Mouse (Mus musculus) limb, embryonic 12.5 days (tissue): Measurements from ENCODE around the gene Trim2. TPM values are rescaled to one million over a fixed set of nuclear protein-coding genes. Genes with fewer than 3 reads are reported as not detected.

ENCODE experiments used
- ATAC-seq: fragments of 200-750 bp; cut with Nextera tagmentation; 2 replicates; pipeline ENCODE4 v1.8.0; 2017; ENCODE audit warnings: low read depth, moderate TSS enrichment; ENCODE audit not compliant: insufficient number of reproducible peaks, insufficient read depth, low FRiP score, low TSS enrichment
- H3K27ac ChIP-seq: fragments of 300-500 bp; sonication (generic); 2 replicates; pipeline ENCODE4 v1.5.1; 2016; ENCODE audit warnings: mild to moderate bottlenecking, moderate library complexity
- H3K27me3 ChIP-seq: fragments of 300-500 bp; sonication (generic); 2 replicates; pipeline ENCODE4 v1.6.1; 2016; ENCODE audit warnings: mild to moderate bottlenecking, moderate library complexity
- H3K36me3 ChIP-seq: fragments of 300-500 bp; sonication (generic); 2 replicates; pipeline ENCODE4 v1.6.1; 2016; ENCODE audit warnings: mild to moderate bottlenecking, moderate library complexity
- H3K4me1 ChIP-seq: fragments of 300-500 bp; sonication (generic); replicated peaks from 2 replicates; pipeline ENCODE4 v1.6.1; 2016
- H3K4me2 ChIP-seq: fragments of 300-500 bp; sonication (generic); 2 replicates; pipeline ENCODE4 v1.6.1; 2016; ENCODE audit warnings: mild to moderate bottlenecking, moderate library complexity
- H3K4me3 ChIP-seq: fragments of 300-500 bp; sonication (generic); replicated peaks from 2 replicates; pipeline ENCODE4 v1.5.1; 2016; ENCODE audit warnings: mild to moderate bottlenecking
- H3K9ac ChIP-seq: fragments of 300-500 bp; sonication (generic); replicated peaks from 2 replicates; pipeline ENCODE4 v1.6.1; 2016; ENCODE audit warnings: mild to moderate bottlenecking, moderate library complexity
- H3K9me3 ChIP-seq: fragments of 300-500 bp; sonication (generic); 2 replicates; pipeline ENCODE4 v1.6.1; 2016; ENCODE audit warnings: mild to moderate bottlenecking, moderate library complexity
- WGBS: fragments of 180-500 bp; shearing (Covaris S2); methylation state at CpG from one replicate; pipeline ENCODE4 v1.1.7; 2016; 5-methylcytosine and 5-hydroxymethylcytosine counted together
- polyA plus RNA-seq: library from polyadenylated mRNA; unstranded; fragments of >200 nt; fragmentation: Nextera tagmentation; extraction: Ambion mirVana; gene quantifications from 2 replicates; pipeline ENCODE4 v1.2.1, GENCODE M21; 2016

Gene Trim2
- polyA plus RNA-seq, 1 experiment from 2014 or later: 18.5 TPM

DNA sequence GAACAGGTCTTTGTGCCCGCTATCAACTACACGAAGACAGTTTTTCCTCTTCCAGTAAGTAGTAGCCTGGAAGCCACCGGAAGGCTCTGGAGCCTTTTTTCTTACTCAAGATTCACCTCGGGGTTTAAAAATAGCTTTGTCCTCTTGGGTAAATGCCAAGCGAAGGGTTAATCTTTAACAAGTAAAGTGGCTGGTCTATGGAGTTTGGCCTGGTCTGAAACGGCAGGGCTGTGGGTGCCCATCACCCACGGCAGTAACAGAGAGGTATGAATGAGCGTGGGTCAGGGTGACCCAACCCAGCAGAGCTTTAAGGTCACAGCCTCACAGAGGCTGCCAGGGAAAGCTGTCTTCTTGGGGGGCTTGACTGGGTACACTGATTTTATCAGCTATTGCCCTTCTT, 23.2 kb downstream of the Trim2 start:
- WGBS: 75% methylated on average over 8 of the region's 8 CpGs

GRCm38 (mm10) chr3:84281936-84282371, 24.7 kb downstream of the Trim2 start:
- H3K36me3 ChIP-seq: no peaks in the 10 kb centered on the region
- H3K27me3 ChIP-seq: peaks cover 40% of the 10 kb centered on the region; the same call in 1 of the 2 replicates
- H3K4me1 ChIP-seq: peaks cover 26% of the 10 kb centered on the region
- no peak overlapping the region for H3K4me3 ChIP-seq
- WGBS: 20% methylated on average over 10 of the region's 10 CpGs
- H3K27ac ChIP-seq: no peak overlapping the region
- no peak for ATAC-seq
- H3K4me2 ChIP-seq: peak overlapping the region; percentile 24
- no peak overlapping the region for H3K9ac ChIP-seq
- H3K9me3 ChIP-seq: no peaks in the 10 kb centered on the region

More for the DNA sequence above, 23.2 kb downstream of the Trim2 start:
- Histone ChIP-seq H3K9me3 (no peaks in the 10 kb centered on the region), H3K27me3 (peaks cover 33% of the 10 kb centered on the region; the same call in 1 of the 2 replicates), H3K9ac (no peak overlapping the region), H3K4me3 (no peak overlapping the region), H3K4me2 (no peak overlapping the region), H3K36me3 (no peaks in the 10 kb centered on the region), H3K27ac (no peak overlapping the region), H3K4me1 (peaks cover 23% of the 10 kb centered on the region)
- ATAC-seq: no peak

GRCm38 (mm10) chr3:84278809-84279208, 27.9 kb downstream of the Trim2 start:
- H3K27me3 ChIP-seq: peaks cover 41% of the 10 kb centered on the region
- no peaks in the 10 kb centered on the region for H3K36me3 ChIP-seq
- H3K4me1 ChIP-seq: peaks cover 26% of the 10 kb centered on the region
- no peak overlapping the region for H3K4me2 ChIP-seq
- H3K4me3 ChIP-seq: no peak overlapping the region
- no peak overlapping the region for H3K9ac ChIP-seq
- H3K27ac ChIP-seq: no peak overlapping the region
- ATAC-seq: no peak
- WGBS: 70% methylated on average over 4 of the region's 4 CpGs
- peaks cover 6% of the 10 kb centered on the region; the same call in 1 of the 2 replicates for H3K9me3 ChIP-seq

GRCm38 (mm10) chr3:84275124-84275523, 31.6 kb downstream of the Trim2 start:
- peaks cover 22% of the 10 kb centered on the region for H3K4me1 ChIP-seq
- H3K9me3 ChIP-seq: peaks cover 6% of the 10 kb centered on the region; the same call in 1 of the 2 replicates
- no peak overlapping the region for H3K27ac ChIP-seq
- H3K4me3 ChIP-seq: no peak overlapping the region
- peaks cover 47% of the 10 kb centered on the region for H3K27me3 ChIP-seq
- no peak overlapping the region for H3K9ac ChIP-seq
- no peaks in the 10 kb centered on the region for H3K36me3 ChIP-seq
- no peak overlapping the region for H3K4me2 ChIP-seq
- WGBS: 93% methylated on average over 4 of the region's 4 CpGs
- no peak for ATAC-seq

DNA sequence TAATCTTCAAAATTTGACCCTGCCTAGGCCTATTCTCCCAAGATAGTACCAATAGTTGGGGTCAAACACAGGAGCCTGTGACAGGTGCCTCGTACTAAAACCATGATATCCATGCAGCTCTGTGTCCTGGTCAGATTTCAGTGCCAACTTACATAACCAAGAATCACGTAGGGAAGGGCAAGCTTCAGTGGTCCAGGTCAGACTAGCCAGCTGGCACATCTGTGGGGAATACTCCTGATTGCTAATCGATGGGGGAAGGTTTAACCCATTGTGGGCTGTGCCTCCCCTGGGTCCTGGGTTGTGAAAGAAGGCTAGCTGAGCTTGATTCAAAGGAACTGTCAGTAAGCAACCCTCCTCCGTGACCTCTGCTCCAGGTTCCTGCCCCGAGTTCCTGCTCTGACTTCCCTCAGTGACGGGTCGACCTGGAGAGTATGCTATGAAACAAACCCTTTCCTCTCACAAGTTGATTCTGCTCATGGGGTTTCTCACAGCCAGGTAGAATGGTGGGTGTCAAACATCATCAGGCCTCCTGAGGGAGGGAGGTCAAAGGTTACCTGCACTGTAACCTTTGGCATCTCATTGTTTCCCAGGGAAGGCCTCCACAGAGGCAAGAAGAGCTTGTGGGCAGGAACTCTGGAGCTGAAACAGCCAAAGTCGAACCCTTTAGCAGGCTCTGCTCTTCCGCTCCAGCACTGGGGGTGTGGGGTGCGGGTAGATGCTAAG, 34.2 kb downstream of the Trim2 start:
- Histone ChIP-seq H3K4me3 (no peak overlapping the region), H3K4me1 (peaks cover 27% of the 10 kb centered on the region), H3K36me3 (no peaks in the 10 kb centered on the region), H3K27me3 (peaks cover 65% of the 10 kb centered on the region), H3K9me3 (peaks cover 6% of the 10 kb centered on the region; the same call in 1 of the 2 replicates), H3K9ac (no peak overlapping the region), H3K27ac (no peak overlapping the region), H3K4me2 (no peak overlapping the region)
- WGBS: 89% methylated on average over 10 of the region's 10 CpGs
- ATAC-seq: no peak

GRCm38 (mm10) chr3:84271794-84272193, 34.9 kb downstream of the Trim2 start:
- WGBS: 89% methylated on average over 10 of the region's 10 CpGs

DNA sequence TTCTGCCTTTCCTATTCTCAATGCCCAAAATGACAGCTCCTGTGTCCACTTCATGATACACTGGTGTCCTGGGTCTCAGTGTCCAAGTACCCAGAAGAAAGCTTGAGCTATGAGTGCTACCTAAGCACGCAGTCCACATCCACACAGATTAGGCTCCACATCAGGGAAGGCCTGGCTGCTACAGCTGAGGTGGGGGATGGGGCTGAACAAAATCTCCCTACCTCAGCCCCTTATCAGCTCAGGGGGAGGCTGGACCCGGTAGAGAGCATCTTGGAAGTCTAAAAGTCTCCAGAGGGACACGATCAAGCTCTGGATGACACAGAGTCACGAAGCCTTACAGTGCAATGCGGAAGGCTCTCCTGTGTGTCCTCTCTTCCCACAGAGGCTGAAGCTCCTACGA, 35.6 kb downstream of the Trim2 start:
- Histone ChIP-seq H3K4me2 (peak overlapping the region; percentile 54; the same call in 1 of the 2 replicates), H3K36me3 (no peaks in the 10 kb centered on the region), H3K27ac (no peak overlapping the region), H3K4me3 (no peak overlapping the region), H3K4me1 (peaks cover 27% of the 10 kb centered on the region), H3K9me3 (peaks cover 6% of the 10 kb centered on the region; the same call in 1 of the 2 replicates), H3K27me3 (peaks cover 72% of the 10 kb centered on the region), H3K9ac (no peak overlapping the region)
- 63% methylated on average over 6 of the region's 6 CpGs for WGBS
- no peak for ATAC-seq

More at GRCm38 (mm10) chr3:84271794-84272193, 34.9 kb downstream of the Trim2 start:
- no peaks in the 10 kb centered on the region for H3K36me3 ChIP-seq
- H3K27me3 ChIP-seq: peaks cover 68% of the 10 kb centered on the region
- no peak overlapping the region for H3K27ac ChIP-seq
- H3K4me2 ChIP-seq: no peak overlapping the region
- H3K4me1 ChIP-seq: peaks cover 27% of the 10 kb centered on the region
- H3K4me3 ChIP-seq: no peak overlapping the region
- no peak for ATAC-seq
- H3K9ac ChIP-seq: no peak overlapping the region
- H3K9me3 ChIP-seq: peaks cover 6% of the 10 kb centered on the region; the same call in 1 of the 2 replicates

GRCm38 (mm10) chr3:84270624-84270995, 36.1 kb downstream of the Trim2 start:
- WGBS: 0% methylated on average over 3 of the region's 3 CpGs
- peak overlapping the region; percentile 59 for H3K27ac ChIP-seq
- ATAC-seq: peak; percentile 11; the same call in 1 of the 2 replicates

DNA sequence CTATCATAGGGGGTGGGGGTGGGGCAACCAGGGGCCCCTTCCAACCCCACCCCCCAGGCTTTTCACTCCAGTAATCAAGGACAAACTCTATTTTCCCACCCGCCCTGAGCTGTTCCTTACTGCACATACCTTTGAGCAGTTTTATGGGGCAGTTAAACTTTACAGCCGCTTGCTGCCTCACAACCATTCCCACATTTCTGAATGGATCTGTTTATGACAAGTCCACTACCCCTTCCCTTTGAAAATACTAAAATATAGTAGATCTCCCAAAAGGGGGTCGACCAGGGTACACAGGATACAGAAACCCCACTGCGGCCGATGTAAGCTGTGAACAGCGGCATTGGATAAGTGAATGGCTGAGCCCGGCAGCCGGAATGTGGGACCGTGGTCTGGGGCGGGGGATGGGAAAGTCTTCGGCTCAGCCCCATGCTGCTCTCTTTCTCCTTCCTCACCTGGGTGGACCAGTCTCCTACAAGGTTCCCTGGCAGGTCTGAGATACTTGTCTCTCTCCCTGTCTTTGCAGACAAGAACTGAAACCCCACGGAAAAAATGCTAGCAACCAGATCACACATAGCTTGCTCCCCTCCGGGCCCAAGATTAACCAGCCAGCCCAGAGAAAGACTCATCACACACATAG, 36.6 kb downstream of the Trim2 start:
- H3K9ac ChIP-seq: no peak overlapping the region
- 4% methylated on average over 13 of the region's 13 CpGs for WGBS
- peaks cover 27% of the 10 kb centered on the region for H3K4me1 ChIP-seq

More at GRCm38 (mm10) chr3:84270624-84270995, 36.1 kb downstream of the Trim2 start:
- H3K4me3 ChIP-seq: peak overlapping the region; percentile 15; the same call in 1 of the 2 replicates
- H3K4me1 ChIP-seq: peaks cover 27% of the 10 kb centered on the region
- H3K9me3 ChIP-seq: peaks cover 6% of the 10 kb centered on the region; the same call in 1 of the 2 replicates
- H3K4me2 ChIP-seq: peak overlapping the region; percentile 54
- H3K27me3 ChIP-seq: peaks cover 76% of the 10 kb centered on the region
- H3K9ac ChIP-seq: no peak overlapping the region
- H3K36me3 ChIP-seq: no peaks in the 10 kb centered on the region

DNA sequence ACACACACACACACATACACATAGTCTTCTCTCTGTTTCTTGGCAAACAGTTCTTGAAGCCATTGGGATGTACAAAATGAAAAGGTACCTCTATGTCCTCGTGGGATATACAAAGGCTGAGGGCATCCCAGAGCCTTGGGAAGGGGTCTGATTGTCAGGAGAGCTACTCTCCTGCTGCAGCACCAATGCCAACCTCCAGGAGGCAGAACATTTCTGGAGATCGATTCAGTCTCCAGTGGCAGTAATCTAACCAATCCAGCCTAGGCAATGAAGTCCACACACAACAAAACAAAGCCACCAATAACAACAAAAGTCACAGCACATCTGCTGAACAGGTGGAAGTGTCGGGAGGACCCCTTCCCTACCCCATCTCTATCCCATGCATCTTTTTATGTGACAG, 38.2 kb downstream of the Trim2 start:
- Histone ChIP-seq H3K9me3 (no peaks in the 10 kb centered on the region), H3K4me3 (no peak overlapping the region), H3K36me3 (no peaks in the 10 kb centered on the region), H3K27ac (no peak overlapping the region), H3K9ac (no peak overlapping the region), H3K27me3 (peaks cover 83% of the 10 kb centered on the region), H3K4me2 (no peak overlapping the region), H3K4me1 (peaks cover 27% of the 10 kb centered on the region)
- WGBS: 53% methylated on average over 3 of the region's 3 CpGs
- no peak for ATAC-seq

More for the DNA sequence above, 36.6 kb downstream of the Trim2 start:
- Histone ChIP-seq H3K9me3 (peaks cover 6% of the 10 kb centered on the region; the same call in 1 of the 2 replicates), H3K4me3 (peak overlapping the region; percentile 15), H3K36me3 (no peaks in the 10 kb centered on the region), H3K27me3 (peaks cover 80% of the 10 kb centered on the region), H3K27ac (peak overlapping the region; percentile 59), H3K4me2 (peak overlapping the region; percentile 54)
- ATAC-seq: peak; percentile 85

DNA sequence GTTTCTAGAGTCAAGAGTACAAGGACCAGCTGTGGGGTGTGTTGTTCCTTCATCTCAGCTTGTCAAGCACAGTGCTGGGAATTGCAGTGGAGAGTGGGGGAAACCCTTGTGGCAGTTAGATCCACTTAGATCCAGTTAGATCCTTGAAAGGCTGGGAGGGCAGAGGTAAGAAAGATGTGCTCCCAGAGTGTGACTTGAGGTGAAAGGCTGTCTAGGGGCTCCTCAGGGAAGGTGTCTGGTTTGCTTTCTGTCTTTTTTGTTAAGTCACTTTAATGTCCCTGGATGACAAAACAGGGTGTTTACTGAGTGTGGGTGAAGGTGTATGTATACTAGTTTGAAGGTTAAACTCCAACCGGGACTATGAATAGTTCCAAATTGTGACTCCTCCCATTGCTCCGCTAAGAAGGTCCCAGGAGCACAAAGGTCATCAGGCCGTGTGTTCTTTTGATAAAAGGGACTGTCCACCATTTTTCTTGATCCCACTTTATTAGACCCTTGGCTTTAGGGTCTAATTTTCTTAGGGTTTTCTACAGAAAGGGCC, 40.2 kb downstream of the Trim2 start:
- H3K9me3 ChIP-seq: no peaks in the 10 kb centered on the region
- H3K9ac ChIP-seq: no peak overlapping the region
- peaks cover 86% of the 10 kb centered on the region for H3K27me3 ChIP-seq
- 78% methylated on average over 3 of the region's 3 CpGs for WGBS
- H3K4me1 ChIP-seq: peaks cover 31% of the 10 kb centered on the region
- no peak overlapping the region for H3K4me2 ChIP-seq
- H3K27ac ChIP-seq: no peak overlapping the region
- H3K36me3 ChIP-seq: no peaks in the 10 kb centered on the region
- no peak overlapping the region for H3K4me3 ChIP-seq
- no peak for ATAC-seq
